Mouse (Mus musculus): ENCODE data around the gene Alg10b. TPM values are rescaled to one million over a fixed set of nuclear protein-coding genes. Genes with fewer than 3 reads are reported as not detected.
A peak's percentile ranks its signal among the peaks of the same experiment; 100 is the strongest.
"Not testable (repeated sequence)": the region's sequence is repeated elsewhere in the genome, so short reads cannot be mapped to it uniquely, and the experiment has no call there.

Gene Alg10b
- 41.8 and 42.6 TPM in 2 replicates for polyA plus RNA-seq (2015; fragmentation: Nextera tagmentation; extraction: Ambion mirVana)

GRCm38 (mm10) chr15:90223969-90224750 lies at the start of gene Alg10b:
Gene Alg10b (plus strand): TSS chr15:90224311.
- Histone ChIP-seq H3K4me2 (peak within 1 kb of the TSS; percentile 59), H3K9ac (peak within 1 kb of the TSS; percentile 84), H3K4me1 (replicated peaks) (peaks cover 25% of the 10 kb centered on the region), H3K27me3 (no peaks in the 10 kb centered on the region), H3K36me3 (peaks cover 22% of the 10 kb centered on the region), H3K27ac (replicated peaks) (peak within 1 kb of the TSS; percentile 90), H3K9me3 (no peaks in the 10 kb centered on the region), H3K4me3 (peak within 1 kb of the TSS; percentile 80)
- ATAC-seq (ENCODE audit: low FRiP score, low read depth): peak; percentile 100
- WGBS: under 1% methylated on average over 52 of the region's 59 CpGs

DNA sequence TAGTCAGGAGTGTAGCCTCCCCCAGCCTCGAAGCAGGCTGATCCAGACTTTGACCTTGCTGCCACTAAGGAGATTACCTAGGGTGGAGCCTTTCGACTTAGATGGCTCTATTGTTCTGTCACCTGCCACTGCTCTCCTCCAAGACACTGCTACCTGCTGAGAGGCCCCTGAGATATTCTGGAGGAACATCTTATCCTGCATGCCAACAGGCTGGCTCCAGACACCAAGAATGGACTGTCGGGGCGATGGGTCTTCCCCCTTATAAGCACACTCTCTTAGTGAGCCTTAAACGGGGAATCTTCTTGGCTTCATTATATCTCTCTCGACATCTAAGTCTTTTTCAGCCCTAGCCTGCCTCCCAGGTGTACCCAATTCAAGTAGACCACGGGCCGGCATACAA lies 41.0 kb upstream of the Alg10b start:
- not testable (repeated sequence) for H3K4me2 ChIP-seq; H3K9ac ChIP-seq; ATAC-seq (ENCODE audit: low FRiP score, low read depth); H3K27ac ChIP-seq (replicated peaks); H3K4me3 ChIP-seq; H3K9me3 ChIP-seq; H3K4me1 ChIP-seq (replicated peaks); H3K36me3 ChIP-seq; H3K27me3 ChIP-seq
- WGBS: 76% methylated on average over 8 of the region's 8 CpGs

GRCm38 (mm10) chr15:90183511-90183910 lies 40.6 kb upstream of the Alg10b start:
- no peaks in the 10 kb centered on the region for H3K27me3 ChIP-seq
- 84% methylated on average over 6 of the region's 6 CpGs for WGBS
- no peak overlapping the region for H3K4me2 ChIP-seq
- no peaks in the 10 kb centered on the region for H3K4me1 ChIP-seq (replicated peaks)
- H3K9me3 ChIP-seq: no peaks in the 10 kb centered on the region
- no peak overlapping the region for H3K27ac ChIP-seq (replicated peaks)
- no peak overlapping the region for H3K9ac ChIP-seq
- H3K4me3 ChIP-seq: no peak overlapping the region
- ATAC-seq (ENCODE audit: low FRiP score, low read depth): no peak
- no peaks in the 10 kb centered on the region for H3K36me3 ChIP-seq

- Histone ChIP-seq H3K36me3 (no peaks in the 10 kb centered on the region), H3K27ac (replicated peaks) (no peak overlapping the region), H3K4me2 (no peak overlapping the region), H3K4me3 (no peak overlapping the region), H3K27me3 (no peaks in the 10 kb centered on the region), H3K4me1 (replicated peaks) (no peaks in the 10 kb centered on the region), H3K9ac (no peak overlapping the region), H3K9me3 (no peaks in the 10 kb centered on the region)
- no peak for ATAC-seq (ENCODE audit: low FRiP score, low read depth)
- 93% methylated on average over 3 of the region's 3 CpGs for WGBS
Measured at GRCm38 (mm10) chr15:90184743-90185142, 39.4 kb upstream of the Alg10b start.

DNA sequence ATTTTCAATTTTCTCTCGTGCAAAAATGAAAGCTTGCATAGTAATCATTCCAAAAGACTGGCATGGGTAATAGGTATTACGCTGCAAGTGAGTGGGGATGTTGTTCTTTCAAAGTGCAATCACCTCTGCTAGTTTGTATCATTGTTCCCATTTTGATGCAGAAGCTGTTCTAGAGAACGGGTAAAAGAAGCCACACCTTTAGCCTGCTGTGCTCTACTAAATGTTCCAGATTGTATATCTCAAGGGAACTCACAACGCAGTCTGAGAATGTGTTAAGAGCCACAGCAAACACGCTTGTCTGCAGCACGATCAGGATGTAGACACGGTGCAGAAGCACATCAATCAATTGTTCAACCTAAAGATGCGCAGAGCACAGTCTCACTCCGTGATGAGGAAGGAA lies 34.6 kb upstream of the Alg10b start:
- no peaks in the 10 kb centered on the region for H3K4me1 ChIP-seq (replicated peaks)
- H3K27me3 ChIP-seq: no peaks in the 10 kb centered on the region
- no peaks in the 10 kb centered on the region for H3K36me3 ChIP-seq
- H3K9ac ChIP-seq: no peak overlapping the region
- WGBS: 75% methylated on average over 9 of the region's 9 CpGs
- no peak overlapping the region for H3K4me2 ChIP-seq
- no peaks in the 10 kb centered on the region for H3K9me3 ChIP-seq
- no peak for ATAC-seq (ENCODE audit: low FRiP score, low read depth)
- no peak overlapping the region for H3K4me3 ChIP-seq
- no peak overlapping the region for H3K27ac ChIP-seq (replicated peaks)

DNA sequence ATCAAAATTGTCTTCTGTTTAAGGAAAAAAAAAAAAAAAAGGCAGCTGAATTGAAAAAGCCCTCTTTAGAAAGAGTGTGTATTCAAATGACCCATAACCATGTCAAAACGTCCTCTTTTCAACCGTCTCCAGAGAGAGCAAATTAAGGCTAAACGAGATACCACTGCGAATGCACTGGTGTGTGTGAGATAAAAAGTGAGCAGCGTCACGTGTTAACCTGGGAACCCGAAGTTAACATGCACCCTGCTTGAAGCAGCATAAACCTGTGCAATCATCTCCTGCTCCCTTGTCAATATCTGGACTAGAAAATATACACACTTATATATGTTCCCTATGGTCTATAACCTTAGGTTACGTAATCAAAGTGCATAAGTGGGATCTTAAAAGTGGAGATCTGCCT lies 10.2 kb upstream of the Alg10b start:
- no peak overlapping the region for H3K9ac ChIP-seq
- H3K27me3 ChIP-seq: no peaks in the 10 kb centered on the region
- no peaks in the 10 kb centered on the region for H3K4me1 ChIP-seq (replicated peaks)
- H3K27ac ChIP-seq (replicated peaks): no peak overlapping the region
- no peaks in the 10 kb centered on the region for H3K9me3 ChIP-seq
- H3K36me3 ChIP-seq: no peaks in the 10 kb centered on the region
- H3K4me3 ChIP-seq: no peak overlapping the region
- no peak overlapping the region for H3K4me2 ChIP-seq
- ATAC-seq (ENCODE audit: low FRiP score, low read depth): no peak
- WGBS: 75% methylated on average over 8 of the region's 8 CpGs

GRCm38 (mm10) chr15:90214913-90215312 lies 9.2 kb upstream of the Alg10b start:
- Histone ChIP-seq H3K27me3 (no peaks in the 10 kb centered on the region), H3K4me3 (no peak overlapping the region), H3K4me2 (no peak overlapping the region), H3K36me3 (no peaks in the 10 kb centered on the region), H3K9ac (no peak overlapping the region), H3K4me1 (replicated peaks) (no peaks in the 10 kb centered on the region), H3K9me3 (no peaks in the 10 kb centered on the region), H3K27ac (replicated peaks) (no peak overlapping the region)
- 16% methylated on average over 6 of the region's 6 CpGs for WGBS
- no peak for ATAC-seq (ENCODE audit: low FRiP score, low read depth)

GRCm38 (mm10) chr15:90225058-90225575 lies 1.0 kb downstream of the Alg10b start:
- Histone ChIP-seq H3K36me3 (peaks cover 29% of the 10 kb centered on the region), H3K27me3 (no peaks in the 10 kb centered on the region), H3K9me3 (no peaks in the 10 kb centered on the region), H3K4me1 (replicated peaks) (peaks cover 25% of the 10 kb centered on the region), H3K4me3 (peak overlapping the region; percentile 80), H3K27ac (replicated peaks) (no peak overlapping the region), H3K4me2 (peak overlapping the region; percentile 59), H3K9ac (peak overlapping the region; percentile 84; the same call in 1 of the 2 replicates)
- 67% methylated on average over 4 of the region's 4 CpGs for WGBS
- no peak for ATAC-seq (ENCODE audit: low FRiP score, low read depth)

GRCm38 (mm10) chr15:90237657-90238056 lies 13.5 kb downstream of the Alg10b start:
- Histone ChIP-seq H3K4me2 (no peak overlapping the region), H3K27ac (replicated peaks) (no peak overlapping the region; the same call in 1 of the 2 replicates), H3K9ac (no peak overlapping the region), H3K36me3 (peaks cover 12% of the 10 kb centered on the region), H3K9me3 (no peaks in the 10 kb centered on the region), H3K4me1 (replicated peaks) (no peaks in the 10 kb centered on the region), H3K27me3 (no peaks in the 10 kb centered on the region), H3K4me3 (no peak overlapping the region)
- ATAC-seq (ENCODE audit: low FRiP score, low read depth): no peak
- WGBS: 27% methylated on average over 2 of the region's 2 CpGs

DNA sequence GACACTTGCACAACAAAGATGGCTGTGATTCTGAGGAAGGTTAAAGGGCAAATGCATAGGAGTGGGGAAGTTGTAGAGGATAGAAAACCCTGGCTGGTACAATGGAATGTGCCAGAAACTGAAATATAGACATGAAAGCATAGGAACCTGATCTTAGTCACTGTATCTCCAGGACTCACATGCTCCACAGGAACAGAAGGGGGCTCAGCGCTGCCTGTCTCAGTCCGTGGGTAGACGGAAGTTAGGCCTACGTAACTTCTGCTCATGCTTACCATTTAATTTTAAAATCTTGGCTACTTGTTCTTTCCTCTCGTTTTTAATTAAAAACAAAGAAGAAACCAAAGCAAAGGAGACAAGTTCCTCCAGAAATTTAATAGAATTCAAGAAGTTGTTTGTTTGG lies 20.0 kb downstream of the Alg10b start:
- no peak overlapping the region for H3K9ac ChIP-seq
- no peaks in the 10 kb centered on the region for H3K27me3 ChIP-seq
- H3K36me3 ChIP-seq: no peaks in the 10 kb centered on the region
- no peaks in the 10 kb centered on the region for H3K4me1 ChIP-seq (replicated peaks)
- H3K4me2 ChIP-seq: no peak overlapping the region
- 87% methylated on average over 5 of the region's 5 CpGs for WGBS
- no peaks in the 10 kb centered on the region for H3K9me3 ChIP-seq
- H3K4me3 ChIP-seq: no peak overlapping the region
- ATAC-seq (ENCODE audit: low FRiP score, low read depth): no peak
- no peak overlapping the region for H3K27ac ChIP-seq (replicated peaks)

DNA sequence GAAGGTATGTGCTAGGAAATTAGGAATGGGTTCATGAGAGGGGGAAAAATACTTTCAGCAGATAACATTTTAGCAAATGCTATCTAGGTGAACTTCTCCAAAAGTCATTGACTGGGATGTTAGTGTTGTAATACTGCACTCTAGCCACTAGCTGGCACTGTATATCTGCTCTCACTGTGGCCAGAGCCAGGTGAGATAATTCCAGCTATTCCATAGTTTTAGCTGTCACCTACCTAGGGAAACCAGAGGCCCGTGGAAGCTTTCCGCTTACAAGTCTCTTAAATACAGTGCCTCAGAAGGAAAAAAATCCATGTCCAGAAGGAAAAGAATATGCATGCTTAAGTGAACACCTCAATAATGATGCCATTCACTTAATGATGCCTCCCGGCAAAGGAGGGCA lies 25.6 kb downstream of the Alg10b start:
- Histone ChIP-seq H3K27ac (replicated peaks) (no peak overlapping the region), H3K9ac (no peak overlapping the region), H3K36me3 (no peaks in the 10 kb centered on the region), H3K4me2 (no peak overlapping the region), H3K4me1 (replicated peaks) (peaks cover 3% of the 10 kb centered on the region; the same call in 1 of the 2 replicates), H3K4me3 (no peak overlapping the region), H3K9me3 (no peaks in the 10 kb centered on the region), H3K27me3 (no peaks in the 10 kb centered on the region)
- ATAC-seq (ENCODE audit: low FRiP score, low read depth): 0 out of 2 replicates have a peak, but pooled peaks have one; percentile 45
- 32% methylated on average over 3 of the region's 3 CpGs for WGBS

DNA sequence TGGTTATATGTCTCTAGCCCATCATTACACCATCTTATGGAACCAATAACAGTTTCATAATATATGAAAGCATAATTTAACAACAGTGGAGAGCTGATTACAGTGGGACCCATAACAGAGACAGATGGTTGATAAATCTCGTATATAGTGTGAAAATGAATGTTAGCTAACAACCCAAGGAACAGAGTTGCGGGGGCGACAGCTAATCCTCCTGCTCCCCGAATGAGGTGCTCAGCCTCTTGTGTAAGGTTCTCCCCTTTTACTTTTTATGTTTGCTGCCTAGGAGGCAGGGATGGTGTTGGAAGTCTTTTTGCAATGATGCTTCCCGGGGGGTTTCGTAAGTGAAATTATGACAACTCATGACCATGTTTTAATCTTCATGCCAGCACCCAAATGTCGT lies 58.8 kb downstream of the Alg10b start:
- Histone ChIP-seq H3K9ac (no peak overlapping the region), H3K27ac (replicated peaks) (no peak overlapping the region), H3K9me3 (no peaks in the 10 kb centered on the region), H3K36me3 (no peaks in the 10 kb centered on the region), H3K4me3 (no peak overlapping the region), H3K27me3 (no peaks in the 10 kb centered on the region), H3K4me2 (no peak overlapping the region), H3K4me1 (replicated peaks) (no peaks in the 10 kb centered on the region)
- no peak for ATAC-seq (ENCODE audit: low FRiP score, low read depth)
- 89% methylated on average over 7 of the region's 7 CpGs for WGBS

All from hindbrain, embryonic 15.5 days (tissue).